Comparison of ENCODE assay signal across 9 mouse cellular contexts in the genomic region with DNA sequence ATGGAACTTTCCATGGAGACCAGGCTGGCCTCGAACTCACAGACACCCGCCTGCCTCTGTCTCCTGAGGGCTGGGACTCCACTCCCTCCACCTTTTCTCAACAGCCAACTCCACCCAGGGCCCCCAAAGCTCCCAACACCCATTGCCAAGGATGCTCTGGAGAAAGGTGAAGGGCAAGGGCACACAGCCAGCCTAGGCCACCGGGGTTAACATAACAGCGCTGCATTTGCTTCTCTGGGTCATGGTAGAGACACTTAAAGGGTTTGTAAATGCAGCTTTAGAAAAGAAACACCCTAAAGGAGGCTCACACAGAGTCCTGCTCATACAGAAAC.
DNase-seq lines count a peak whose midpoint lies in the region; ATAC-seq and TF ChIP-seq lines count a peak whose summit lies in the region.
"Had no signal": no experiment of that assay in that cellular context is flagged by ENCODE, and none has a peak within 500 bp of the region (broad histone marks: within the 10 kb centered on the region; RNA-seq: fewer than 3 reads in every experiment).

No protein-coding gene starts in this region.

- H3K27ac ChIP-seq in heart, embryonic 13.5 days (replicated peaks), result peak overlapping the region; percentile 82
- peak overlapping the region; percentile 100 for H3K27ac ChIP-seq in ES-E14 (ENCODE audit: insufficient read depth, low read depth, low read length, poor library complexity, severe bottlenecking)
- H3K27ac ChIP-seq in forebrain, embryonic 14.5 days (ENCODE audit: low read depth, low read length), result peak overlapping the region; percentile 84
- peak overlapping the region; percentile 40 for H3K27ac ChIP-seq in liver, postnatal 0 days (ENCODE audit: low read depth)

- no peak for DNase-seq in heart, adult 11 months
- DNase-seq in ES-E14 (ENCODE audit: low read depth, low spot score), result no peak
- DNase-seq in forebrain, embryonic 14.5 days (ENCODE audit: low spot score), result no peak
- no peak for DNase-seq in liver, postnatal 0 days
- no peak for DNase-seq in spleen, adult 12 weeks (ENCODE audit: low spot score)
- no peak for DNase-seq in cerebellum, postnatal 4 days (ENCODE audit: low spot score in 2 of 2)
- no peak for DNase-seq in thymus, postnatal 4 days
- DNase-seq: cerebellum, adult 11 months had no signal

- no peak overlapping the region for H3K4me3 ChIP-seq in heart, embryonic 13.5 days
- H3K4me3 ChIP-seq in ES-E14 (ENCODE audit: insufficient read depth in 1 of 2, low read depth in 1 of 2, low read length in 2 of 2, poor library complexity in 1 of 2, severe bottlenecking in 1 of 2), result no peak overlapping the region; a peak in 1 of 4 replicates
- H3K4me3 ChIP-seq in forebrain, embryonic 14.5 days (ENCODE audit: low read depth, low read length), result no peak overlapping the region
- H3K4me3 ChIP-seq in liver, postnatal 0 days (ENCODE audit: low read depth, low read length), result no peak overlapping the region

- H3K36me3 ChIP-seq in heart, embryonic 13.5 days, result peaks cover 44% of the 10 kb centered on the region
- H3K36me3 ChIP-seq in ES-E14 (ENCODE audit: control insufficient read depth, insufficient read depth, low read length, poor library complexity, severe bottlenecking), result peaks cover 8% of the 10 kb centered on the region; the same call in 1 of the 2 replicates
- H3K36me3 ChIP-seq in forebrain, embryonic 14.5 days (ENCODE audit: control insufficient read depth, insufficient read depth, low read length), result no peaks in the 10 kb centered on the region
- H3K36me3 ChIP-seq in liver, postnatal 0 days (replicated peaks; ENCODE audit: insufficient read depth, low read length), result no peaks in the 10 kb centered on the region

- H3K4me1 ChIP-seq in heart, embryonic 13.5 days, result peaks cover 26% of the 10 kb centered on the region
- H3K4me1 ChIP-seq in ES-E14 (ENCODE audit: control insufficient read depth in 2 of 2, insufficient read depth in 2 of 2, low read length in 2 of 2, poor library complexity in 1 of 2), result peaks cover 20 to 23% of the 10 kb centered on the region in 2 experiments; a peak in 3 of 4 replicates
- H3K4me1 ChIP-seq in forebrain, embryonic 14.5 days (ENCODE audit: control insufficient read depth, insufficient read depth, low read length), result peaks cover 11% of the 10 kb centered on the region
- peaks cover 8% of the 10 kb centered on the region; the same call in 1 of the 2 replicates for H3K4me1 ChIP-seq in liver, postnatal 0 days (ENCODE audit: insufficient read depth)

- no peaks in the 10 kb centered on the region for H3K9me3 ChIP-seq in heart, embryonic 13.5 days
- H3K9me3 ChIP-seq in ES-E14 (ENCODE audit: control insufficient read depth, insufficient read depth, low read depth, low read length), result no peaks in the 10 kb centered on the region
- no peaks in the 10 kb centered on the region for H3K9me3 ChIP-seq in forebrain, embryonic 14.5 days (replicated peaks; ENCODE audit: control insufficient read depth, low read length)
- H3K9me3 ChIP-seq in liver, postnatal 0 days (ENCODE audit: low read length), result no peaks in the 10 kb centered on the region

- no peak for ATAC-seq in heart, embryonic 13.5 days (ENCODE audit: extremely low read depth, insufficient number of reproducible peaks, low FRiP score, low TSS enrichment)
- ATAC-seq in forebrain, embryonic 14.5 days, result no peak
- ATAC-seq in liver, postnatal 0 days, result no peak

- no peaks in the 10 kb centered on the region for H3K27me3 ChIP-seq in heart, embryonic 13.5 days (replicated peaks)
- H3K27me3 ChIP-seq in forebrain, embryonic 14.5 days (replicated peaks; ENCODE audit: control insufficient read depth, insufficient read depth, low read length), result no peaks in the 10 kb centered on the region
- H3K27me3 ChIP-seq in liver, postnatal 0 days (ENCODE audit: insufficient read depth, low read length), result no peaks in the 10 kb centered on the region

- 75% methylated on average over 4 of the region's 4 CpGs for WGBS in heart, embryonic 13.5 days
- WGBS in forebrain, embryonic 14.5 days, result 69% methylated on average over 4 of the region's 4 CpGs
- 83% methylated on average over 4 of the region's 4 CpGs for WGBS in liver, postnatal 0 days (ENCODE audit: insufficient replicate concordance)

- no peak for TF ChIP-seq EP300 in liver, postnatal 0 days (IDR thresholded peaks at IDR 0.05; ENCODE audit: low read depth)

- H3K4me2 ChIP-seq in heart, embryonic 13.5 days, result no peak overlapping the region
- H3K4me2 ChIP-seq in forebrain, embryonic 14.5 days (ENCODE audit: low read length), result no peak overlapping the region
- no peak overlapping the region for H3K4me2 ChIP-seq in liver, postnatal 0 days (ENCODE audit: low read depth, low read length)

- TF ChIP-seq CTCF in liver, postnatal 0 days (IDR thresholded peaks at IDR 0.05; ENCODE audit: low read depth), result no peak

- in situ Hi-C loops in ES-E14 (cut with MboI; ENCODE audit: low sequenced_read_pairs in 2 of 2, unreplicated experiment in 2 of 2), result no loop called here

- no peak overlapping the region for H3K9ac ChIP-seq in heart, embryonic 13.5 days
- H3K9ac ChIP-seq in ES-E14 (ENCODE audit: insufficient read depth, low read depth, low read length, poor library complexity, severe bottlenecking), result peak overlapping the region; percentile 1; the same call in 1 of the 2 replicates
- H3K9ac ChIP-seq in forebrain, embryonic 14.5 days (ENCODE audit: low read length), result no peak overlapping the region
- H3K9ac ChIP-seq in liver, postnatal 0 days (replicated peaks), result no peak overlapping the region

TF ChIP-seq in ES-E14, 5 proteins besides CTCF, POLR2A, EP300 and RAD21:
- no peak for TF ChIP-seq ZC3H11A (IDR thresholded peaks at IDR 0.05; ENCODE audit: borderline replicate concordance, low read depth, low read length)
- no peak for TF ChIP-seq ZNF384 (IDR thresholded peaks at IDR 0.05; ENCODE audit: low read depth, low read length)
TF ChIP-seq in ES-E14: peak in this region for 0.

Comparison
In these comparisons a context has a peak if more than half of its experiments do, and no peak if none do; other contexts are left out.
1. H3K27ac ChIP-seq: peak in every context shown above with its lines; median percentile 100 in ES-E14; 84 in forebrain, embryonic 14.5 days; 82 in heart, embryonic 13.5 days; 40 in liver, postnatal 0 days.